Mouse (Mus musculus) hindbrain, embryonic 13.5 days (tissue): ENCODE measurements at regions not wholly inside any gene's neighbourhood (a gene's known extent, or its start where the extent isn't known, plus 50 kb on each side); places are given as distances from the start of the nearest gene placed in this dataset.

Source experiments
- ATAC-seq: fragments of 200-750 bp; cut with Nextera tagmentation; 2 replicates; pipeline ENCODE4 v1.8.0; 2017; ENCODE audit warnings: moderate TSS enrichment; ENCODE audit not compliant: low FRiP score
- H3K27ac ChIP-seq: fragments of 300-500 bp; sonication (generic); 2 replicates; pipeline ENCODE4 v1.5.1; 2015; ENCODE audit warnings: inconsistent platforms, mild to moderate bottlenecking, moderate library complexity
- H3K27me3 ChIP-seq: fragments of 300-500 bp; sonication (generic); 2 replicates; pipeline ENCODE4 v1.6.1; 2015; ENCODE audit warnings: mild to moderate bottlenecking, inconsistent platforms
- H3K36me3 ChIP-seq: fragments of 300-500 bp; sonication (generic); 2 replicates; pipeline ENCODE4 v1.6.1; 2015; ENCODE audit warnings: mild to moderate bottlenecking, inconsistent platforms
- H3K4me1 ChIP-seq: fragments of 300-500 bp; sonication (generic); replicated peaks from 2 replicates; pipeline ENCODE4 v1.6.1; 2015; ENCODE audit warnings: inconsistent platforms
- H3K4me2 ChIP-seq: fragments of 300-500 bp; sonication (generic); 2 replicates; pipeline ENCODE4 v1.6.1; 2015; ENCODE audit warnings: inconsistent platforms, mild to moderate bottlenecking, moderate library complexity
- H3K4me3 ChIP-seq: fragments of 300-500 bp; sonication (generic); 2 replicates; pipeline ENCODE4 v1.5.1; 2015; ENCODE audit warnings: mild to moderate bottlenecking, inconsistent platforms
- H3K9ac ChIP-seq: fragments of 300-500 bp; sonication (generic); 2 replicates; pipeline ENCODE4 v1.6.1; 2015; ENCODE audit warnings: mild to moderate bottlenecking, inconsistent platforms
- H3K9me3 ChIP-seq: fragments of 300-500 bp; sonication (generic); 2 replicates; pipeline ENCODE4 v1.6.1; 2016; ENCODE audit warnings: inconsistent platforms
- WGBS: fragments of 180-500 bp; shearing (Covaris S2); methylation state at CpG from one replicate; pipeline ENCODE4 v1.1.7; 2015; 5-methylcytosine and 5-hydroxymethylcytosine counted together

GRCm38 (mm10) chr16:64068787-64069673 is 205.1 kb upstream of the Epha3 start:
- Histone ChIP-seq H3K4me3 (no peak overlapping the region; the same call in 1 of the 2 replicates), H3K4me1 (peaks cover 11% of the 10 kb centered on the region), H3K27ac (peak overlapping the region; percentile 60), H3K9me3 (no peaks in the 10 kb centered on the region), H3K36me3 (no peaks in the 10 kb centered on the region), H3K27me3 (no peaks in the 10 kb centered on the region), H3K4me2 (peak overlapping the region; percentile 39), H3K9ac (no peak overlapping the region)
- peak; percentile 91 for ATAC-seq
- WGBS, result 14% methylated on average over 13 of the region's 13 CpGs

- WGBS, result 22% methylated on average over 4 of the region's 4 CpGs
- no peak for ATAC-seq
These were observed 198.6 kb upstream of the Epha3 start for GRCm38 (mm10) chr16:64062584-64062983.

GRCm38 (mm10) chr16:64058712-64059111 is 194.7 kb upstream of the Epha3 start:
- Histone ChIP-seq H3K27me3 (no peaks in the 10 kb centered on the region), H3K4me1 (no peaks in the 10 kb centered on the region; the same call in 1 of the 2 replicates), H3K4me3 (no peak overlapping the region), H3K36me3 (no peaks in the 10 kb centered on the region), H3K9ac (no peak overlapping the region), H3K9me3 (no peaks in the 10 kb centered on the region), H3K4me2 (no peak overlapping the region), H3K27ac (no peak overlapping the region)
- 46% methylated on average over 8 of the region's 8 CpGs for WGBS
- ATAC-seq, result no peak

More at GRCm38 (mm10) chr16:64062584-64062983, 198.6 kb upstream of the Epha3 start:
- Histone ChIP-seq H3K9ac (no peak overlapping the region), H3K9me3 (no peaks in the 10 kb centered on the region), H3K4me1 (no peaks in the 10 kb centered on the region; the same call in 1 of the 2 replicates), H3K27ac (no peak overlapping the region), H3K4me3 (no peak overlapping the region), H3K4me2 (no peak overlapping the region), H3K27me3 (no peaks in the 10 kb centered on the region), H3K36me3 (no peaks in the 10 kb centered on the region)

GRCm38 (mm10) chr16:64054346-64054745 is 190.4 kb upstream of the Epha3 start:
- H3K4me1 ChIP-seq, result no peaks in the 10 kb centered on the region
- ATAC-seq, result no peak
- no peak overlapping the region for H3K4me3 ChIP-seq
- no peaks in the 10 kb centered on the region for H3K36me3 ChIP-seq
- H3K27me3 ChIP-seq, result no peaks in the 10 kb centered on the region
- H3K27ac ChIP-seq, result no peak overlapping the region
- H3K4me2 ChIP-seq, result no peak overlapping the region
- WGBS, result 61% methylated on average over 1 of the region's 1 CpGs
- H3K9ac ChIP-seq, result no peak overlapping the region
- H3K9me3 ChIP-seq, result no peaks in the 10 kb centered on the region

- ATAC-seq, result no peak
- H3K27ac ChIP-seq, result no peak overlapping the region
- H3K4me2 ChIP-seq, result no peak overlapping the region
- H3K4me3 ChIP-seq, result no peak overlapping the region
- H3K27me3 ChIP-seq, result no peaks in the 10 kb centered on the region
- H3K36me3 ChIP-seq, result no peaks in the 10 kb centered on the region
- H3K9me3 ChIP-seq, result no peaks in the 10 kb centered on the region
- no peaks in the 10 kb centered on the region for H3K4me1 ChIP-seq
- no peak overlapping the region for H3K9ac ChIP-seq
- WGBS, result 89% methylated on average over 1 of the region's 1 CpGs
These were observed 184.1 kb upstream of the Epha3 start for GRCm38 (mm10) chr16:64048026-64048425.

- Histone ChIP-seq H3K36me3 (no peaks in the 10 kb centered on the region), H3K4me1 (no peaks in the 10 kb centered on the region), H3K4me2 (no peak overlapping the region), H3K27ac (no peak overlapping the region), H3K9me3 (no peaks in the 10 kb centered on the region), H3K4me3 (no peak overlapping the region), H3K9ac (no peak overlapping the region), H3K27me3 (no peaks in the 10 kb centered on the region)
- 0 out of 2 replicates have a peak, but pooled peaks have one; percentile 61 for ATAC-seq
- 67% methylated on average over 10 of the region's 10 CpGs for WGBS
These were observed 169.1 kb upstream of the Epha3 start for GRCm38 (mm10) chr16:64033049-64033448.

GRCm38 (mm10) chr16:64023981-64024380 is 160.0 kb upstream of the Epha3 start:
- H3K27me3 ChIP-seq, result peaks cover 5% of the 10 kb centered on the region; the same call in 1 of the 2 replicates
- no peaks in the 10 kb centered on the region for H3K36me3 ChIP-seq
- no peak overlapping the region for H3K4me2 ChIP-seq
- no peaks in the 10 kb centered on the region for H3K9me3 ChIP-seq
- no peak overlapping the region for H3K4me3 ChIP-seq
- no peak for ATAC-seq
- no peaks in the 10 kb centered on the region for H3K4me1 ChIP-seq
- no peak overlapping the region for H3K9ac ChIP-seq
- no peak overlapping the region for H3K27ac ChIP-seq

- Histone ChIP-seq H3K9ac (no peak overlapping the region), H3K9me3 (no peaks in the 10 kb centered on the region), H3K4me3 (no peak overlapping the region), H3K4me1 (no peaks in the 10 kb centered on the region), H3K4me2 (no peak overlapping the region), H3K27me3 (no peaks in the 10 kb centered on the region), H3K27ac (no peak overlapping the region), H3K36me3 (no peaks in the 10 kb centered on the region)
- WGBS, result 77% methylated on average over 5 of the region's 5 CpGs
- ATAC-seq, result no peak
These were observed 136.9 kb upstream of the Epha3 start for GRCm38 (mm10) chr16:64000884-64001283.

GRCm38 (mm10) chr16:63967407-63967806 is 103.4 kb upstream of the Epha3 start:
- Histone ChIP-seq H3K4me2 (no peak overlapping the region), H3K4me1 (no peaks in the 10 kb centered on the region), H3K9me3 (no peaks in the 10 kb centered on the region), H3K4me3 (no peak overlapping the region), H3K9ac (no peak overlapping the region), H3K36me3 (no peaks in the 10 kb centered on the region), H3K27ac (no peak overlapping the region), H3K27me3 (no peaks in the 10 kb centered on the region)
- 85% methylated on average over 2 of the region's 2 CpGs for WGBS
- no peak for ATAC-seq

- Histone ChIP-seq H3K27ac (no peak overlapping the region), H3K9me3 (no peaks in the 10 kb centered on the region), H3K4me3 (no peak overlapping the region), H3K36me3 (no peaks in the 10 kb centered on the region), H3K27me3 (no peaks in the 10 kb centered on the region), H3K9ac (no peak overlapping the region), H3K4me1 (peaks cover 4% of the 10 kb centered on the region; the same call in 1 of the 2 replicates), H3K4me2 (no peak overlapping the region)
- no peak for ATAC-seq
- 44% methylated on average over 1 of the region's 1 CpGs for WGBS
These were observed 96.8 kb upstream of the Epha3 start for GRCm38 (mm10) chr16:63960786-63961185.

- Histone ChIP-seq H3K4me1 (peaks cover 4% of the 10 kb centered on the region; the same call in 1 of the 2 replicates), H3K27me3 (no peaks in the 10 kb centered on the region), H3K4me3 (no peak overlapping the region; the same call in 1 of the 2 replicates), H3K9ac (no peak overlapping the region), H3K9me3 (no peaks in the 10 kb centered on the region), H3K36me3 (no peaks in the 10 kb centered on the region), H3K27ac (no peak overlapping the region), H3K4me2 (peak overlapping the region; percentile 36)
- 10% methylated on average over 6 of the region's 6 CpGs for WGBS
- ATAC-seq, result no peak; the same call in 1 of the 2 replicates
These were observed 94.2 kb upstream of the Epha3 start for GRCm38 (mm10) chr16:63958154-63958553.

GRCm38 (mm10) chr16:63925195-63925594 is 61.2 kb upstream of the Epha3 start:
- no peak overlapping the region for H3K4me3 ChIP-seq
- no peaks in the 10 kb centered on the region for H3K27me3 ChIP-seq
- no peaks in the 10 kb centered on the region for H3K36me3 ChIP-seq
- ATAC-seq, result no peak
- no peak overlapping the region for H3K9ac ChIP-seq
- WGBS, result 57% methylated on average over 3 of the region's 3 CpGs
- no peak overlapping the region for H3K27ac ChIP-seq
- no peaks in the 10 kb centered on the region for H3K4me1 ChIP-seq
- no peak overlapping the region for H3K4me2 ChIP-seq
- H3K9me3 ChIP-seq, result no peaks in the 10 kb centered on the region

GRCm38 (mm10) chr16:63921146-63921545 is 57.2 kb upstream of the Epha3 start:
- Histone ChIP-seq H3K27ac (no peak overlapping the region), H3K36me3 (no peaks in the 10 kb centered on the region), H3K4me1 (no peaks in the 10 kb centered on the region), H3K27me3 (no peaks in the 10 kb centered on the region), H3K4me2 (no peak overlapping the region), H3K9ac (no peak overlapping the region), H3K4me3 (no peak overlapping the region), H3K9me3 (no peaks in the 10 kb centered on the region)
- 92% methylated on average over 7 of the region's 7 CpGs for WGBS
- no peak for ATAC-seq
